Mouse (Mus musculus): ENCODE results near the gene Blm. TPM values are rescaled to one million over a fixed set of nuclear protein-coding genes. Genes with fewer than 3 reads are reported as not detected.

Gene Blm
- polyA plus RNA-seq (2015; fragmentation: Nextera tagmentation; extraction: Ambion mirVana), result 3.4 and 4.5 TPM in 2 replicates

GRCm38 (mm10) chr7:80535009-80535744, at the start of gene Blm:
Gene Blm (minus strand): TSS chr7:80535119.

GRCm38 (mm10) chr7:80405188-80405695, 129.7 kb downstream of the Blm start, which contains the start of gene Furin:
Gene Furin (minus strand): TSS chr7:80405436.

Other genes with a start within 250 kb of the Blm start
- gene Prc1, start 240.7 kb downstream of the Blm start, polyA plus RNA-seq (2015; fragmentation: Nextera tagmentation; extraction: Ambion mirVana), result 25.5 and 45.7 TPM in 2 replicates
- 6.3 and 8.3 TPM in 2 replicates for gene Rccd1, start 210.7 kb downstream of the Blm start, polyA plus RNA-seq (2015; fragmentation: Nextera tagmentation; extraction: Ambion mirVana)
- 46.3 and 54.8 TPM in 2 replicates for gene Unc45a, start 194.1 kb downstream of the Blm start, polyA plus RNA-seq (2015; fragmentation: Nextera tagmentation; extraction: Ambion mirVana)
- gene Hddc3, start 192.0 kb downstream of the Blm start, polyA plus RNA-seq (2015; fragmentation: Nextera tagmentation; extraction: Ambion mirVana), result 9.3 and 10.6 TPM in 2 replicates
- 9.3 and 9.4 TPM in 2 replicates for gene Man2a2, start 163.7 kb downstream of the Blm start, polyA plus RNA-seq (2015; fragmentation: Nextera tagmentation; extraction: Ambion mirVana)
- gene Fes, start 147.2 kb downstream of the Blm start, polyA plus RNA-seq (2015; fragmentation: Nextera tagmentation; extraction: Ambion mirVana), result 7.8 and 10.7 TPM in 2 replicates
- gene Furin, start 129.7 kb downstream of the Blm start, polyA plus RNA-seq (2015; fragmentation: Nextera tagmentation; extraction: Ambion mirVana), result 14.8 and 15.7 TPM in 2 replicates
- gene Crtc3, start 153.8 kb upstream of the Blm start, polyA plus RNA-seq (2015; fragmentation: Nextera tagmentation; extraction: Ambion mirVana), result 15.9 and 16.3 TPM in 2 replicates

Measured in urinary bladder, postnatal 0 days (tissue).